Mouse (Mus musculus) limb, embryonic 14.5 days (tissue): ENCODE data around the gene Laptm5. TPM values are rescaled to one million over a fixed set of nuclear protein-coding genes. Genes with fewer than 3 reads are reported as not detected.

Source experiments
- ATAC-seq: fragments of 200-750 bp; cut with Nextera tagmentation; 2 replicates; pipeline ENCODE4 v1.8.0; 2017; ENCODE audit warnings: low read depth, moderate number of reproducible peaks, moderate TSS enrichment; ENCODE audit not compliant: low FRiP score
- DNase-seq: peaks from one replicate; pipeline ENCODE4 v3.0.0-alpha.2; 2015; ENCODE audit warnings: low spot score
- H3K27ac ChIP-seq: fragments of 300-500 bp; sonication (generic); replicated peaks from 2 replicates; pipeline ENCODE4 v1.5.1; 2014; ENCODE audit warnings: low read depth, mild to moderate bottlenecking, low read length, moderate library complexity, mixed read lengths
- H3K27me3 ChIP-seq: fragments of 300-500 bp; sonication (generic); 2 replicates; pipeline ENCODE4 v1.6.1; 2014; ENCODE audit warnings: low read length, mixed read lengths; ENCODE audit not compliant: control insufficient read depth, insufficient read depth
- H3K36me3 ChIP-seq: fragments of 300-500 bp; sonication (generic); 2 replicates; pipeline ENCODE4 v1.6.1; 2014; ENCODE audit warnings: mild to moderate bottlenecking, low read length, moderate library complexity, mixed read lengths; ENCODE audit not compliant: control insufficient read depth, insufficient read depth
- H3K4me1 ChIP-seq: fragments of 300-500 bp; sonication (generic); 2 replicates; pipeline ENCODE4 v1.6.1; 2014; ENCODE audit warnings: antibody characterized with exemption, low read length, mixed read lengths; ENCODE audit not compliant: control insufficient read depth, insufficient read depth
- H3K4me2 ChIP-seq: fragments of 300-500 bp; sonication (generic); replicated peaks from 2 replicates; pipeline ENCODE4 v1.6.1; 2014; ENCODE audit warnings: low read depth, mild to moderate bottlenecking, low read length, moderate library complexity; ENCODE audit not compliant: severe bottlenecking
- H3K4me3 ChIP-seq: fragments of 300-500 bp; sonication (generic); replicated peaks from 2 replicates; pipeline ENCODE4 v1.5.1; 2014; ENCODE audit warnings: low read length
- H3K9ac ChIP-seq: fragments of 300-500 bp; sonication (generic); 2 replicates; pipeline ENCODE4 v1.6.1; 2014; ENCODE audit warnings: mild to moderate bottlenecking, low read depth, low read length, moderate library complexity; ENCODE audit not compliant: severe bottlenecking
- H3K9me3 ChIP-seq: fragments of 300-500 bp; sonication (generic); 2 replicates; pipeline ENCODE4 v1.6.1; 2016; ENCODE audit warnings: low read length; ENCODE audit not compliant: control insufficient read depth
- POLR2A ChIP-seq: fragments of 200-500 bp; IDR thresholded peaks from 2 replicates; pipeline ENCODE4 v1.8.0; 2012; ENCODE audit warnings: inconsistent platforms, mild to moderate bottlenecking, moderate library complexity, borderline replicate concordance; ENCODE audit not compliant: insufficient read depth, insufficient read length; ENCODE audit errors: extremely low read depth
- WGBS: fragments of 180-500 bp; shearing (Covaris S2); extraction: QIAGEN DNeasy Blood & Tissue Kit; methylation state at CpG from one replicate; pipeline ENCODE4 v1.1.7; 2014; 5-methylcytosine and 5-hydroxymethylcytosine counted together
- polyA plus RNA-seq, 2 experiments: library from polyadenylated mRNA; depleted of rRNA in 1 of 2; stranded (reverse) in 1 of 2; unstranded in 1 of 2; fragments of >200 nt; fragmentation: Nextera tagmentation in 1 of 2; extraction: Ambion mirVana in 1 of 2; gene quantifications; 2 replicates each; pipeline versions ENCODE4 v1.2.1 to v1.2.3; 2012 to 2014

The Laptm5 gene
- polyA plus RNA-seq, 2 experiments: 45.5 to 75.8 TPM

- Histone ChIP-seq H3K9me3 (no peaks in the 10 kb centered on the region), H3K4me3 (no peak overlapping the region), H3K4me2 (no peak overlapping the region), H3K9ac (no peak overlapping the region), H3K36me3 (no peaks in the 10 kb centered on the region), H3K27me3 (no peaks in the 10 kb centered on the region), H3K27ac (no peak overlapping the region), H3K4me1 (no peaks in the 10 kb centered on the region)
- ATAC-seq (no peak), DNase-seq (no peak)
- no peak for TF ChIP-seq POLR2A
- WGBS: 90% methylated on average over 12 of the region's 12 CpGs
Observed at GRCm38 (mm10) chr4:130927821-130928220, 14.9 kb downstream of the Laptm5 start.

GRCm38 (mm10) chr4:130942644-130943043, 29.7 kb downstream of the Laptm5 start:
- ATAC-seq (0 out of 2 replicates have a peak, but pooled peaks have one; percentile 23), DNase-seq (no peak)
- TF ChIP-seq POLR2A: no peak
- peaks cover 26% of the 10 kb centered on the region for H3K4me1 ChIP-seq
- no peak overlapping the region for H3K9ac ChIP-seq
- 38% methylated on average over 14 of the region's 14 CpGs for WGBS
- H3K27me3 ChIP-seq: no peaks in the 10 kb centered on the region
- no peaks in the 10 kb centered on the region for H3K36me3 ChIP-seq
- no peaks in the 10 kb centered on the region for H3K9me3 ChIP-seq
- no peak overlapping the region for H3K4me3 ChIP-seq
- H3K27ac ChIP-seq: peak overlapping the region; percentile 50; the same call in 1 of the 2 replicates
- no peak overlapping the region for H3K4me2 ChIP-seq

GRCm38 (mm10) chr4:130944112-130944511, 31.2 kb downstream of the Laptm5 start, which contains the start of gene Matn1:
Matn1 (plus strand) TSS chr4:130944385.
- Histone ChIP-seq H3K9ac (peak within 1 kb of the TSS; percentile 12; the same call in 1 of the 2 replicates), H3K9me3 (no peaks in the 10 kb centered on the region), H3K27me3 (no peaks in the 10 kb centered on the region), H3K4me3 (peak within 1 kb of the TSS; percentile 26), H3K36me3 (no peaks in the 10 kb centered on the region), H3K4me2 (peak within 1 kb of the TSS; percentile 32; the same call in 1 of the 2 replicates), H3K27ac (no peak within 1 kb of the TSS), H3K4me1 (peaks cover 23% of the 10 kb centered on the region)
- no peak for DNase-seq
- TF ChIP-seq POLR2A: no peak
- ATAC-seq: peak; percentile 45; the same call in 1 of the 2 replicates
- 26% methylated on average over 6 of the region's 6 CpGs for WGBS

GRCm38 (mm10) chr4:130944779-130945178, 31.9 kb downstream of the Laptm5 start:
- no peak overlapping the region for H3K9ac ChIP-seq
- H3K9me3 ChIP-seq: no peaks in the 10 kb centered on the region
- H3K4me1 ChIP-seq: peaks cover 23% of the 10 kb centered on the region
- no peaks in the 10 kb centered on the region for H3K36me3 ChIP-seq
- WGBS: 72% methylated on average over 7 of the region's 7 CpGs
- no peaks in the 10 kb centered on the region for H3K27me3 ChIP-seq
- no peak for TF ChIP-seq POLR2A
- ATAC-seq (no peak), DNase-seq (no peak)
- peak overlapping the region; percentile 26 for H3K4me3 ChIP-seq
- no peak overlapping the region for H3K27ac ChIP-seq
- peak overlapping the region; percentile 32; the same call in 1 of the 2 replicates for H3K4me2 ChIP-seq

GRCm38 (mm10) chr4:130947094-130947647, 34.2 kb downstream of the Laptm5 start:
- no peak for TF ChIP-seq POLR2A
- Histone ChIP-seq H3K36me3 (no peaks in the 10 kb centered on the region), H3K4me1 (peaks cover 13% of the 10 kb centered on the region), H3K9ac (0 out of 2 replicates have a peak overlapping the region, but pooled peaks have one; percentile 25), H3K4me3 (peak overlapping the region; percentile 26), H3K27me3 (no peaks in the 10 kb centered on the region), H3K9me3 (no peaks in the 10 kb centered on the region), H3K4me2 (peak overlapping the region; percentile 10; the same call in 1 of the 2 replicates), H3K27ac (no peak overlapping the region)
- DNase-seq (peak; percentile 54), ATAC-seq (no peak)
- 22% methylated on average over 13 of the region's 13 CpGs for WGBS
